Mouse (Mus musculus): ENCODE measurements at regions not wholly inside any gene's neighbourhood (a gene's known extent, or its start where the extent isn't known, plus 50 kb on each side); places are given as distances from the start of the nearest gene placed in this dataset.
A peak's percentile ranks its signal among the peaks of the same experiment; 100 is the strongest.

DNA sequence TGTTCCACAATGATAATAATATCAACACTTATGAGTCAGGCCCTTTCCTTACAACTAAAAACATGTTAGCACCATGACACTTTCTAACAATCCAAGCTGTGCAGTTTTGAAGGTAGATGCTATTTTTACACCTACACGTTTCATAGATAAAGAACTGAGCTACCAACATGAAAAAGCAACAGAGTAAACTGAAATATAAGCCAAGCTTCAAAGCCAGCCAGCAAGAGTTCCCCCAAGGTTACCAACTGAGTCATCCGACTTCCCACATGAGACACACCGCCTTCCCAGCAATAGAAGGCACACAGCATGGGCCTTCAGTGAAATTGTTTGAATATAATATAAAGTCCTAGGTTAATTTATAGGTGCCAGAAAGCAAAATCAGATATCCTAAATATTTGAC lies 222.1 kb downstream of the Pla2g4a start:
- Histone ChIP-seq H3K4me1 (ENCODE audit: control insufficient read depth, insufficient read depth) (no peaks in the 10 kb centered on the region), H3K9me3 (replicated peaks; ENCODE audit: control insufficient read depth, low read length) (no peaks in the 10 kb centered on the region), H3K9ac (replicated peaks; ENCODE audit: low read depth, low read length) (no peak overlapping the region), H3K4me2 (ENCODE audit: low read depth, low read length) (no peak overlapping the region), H3K27me3 (ENCODE audit: control insufficient read depth, insufficient read depth, low read length) (no peaks in the 10 kb centered on the region), H3K36me3 (replicated peaks; ENCODE audit: control insufficient read depth, insufficient read depth, low read length) (no peaks in the 10 kb centered on the region), H3K27ac (ENCODE audit: low read depth) (no peak overlapping the region), H3K4me3 (ENCODE audit: low read depth, low read length) (no peak overlapping the region)
- no peak for TF ChIP-seq CTCF (IDR thresholded peaks at IDR 0.05; ENCODE audit: low read depth)
- no peak for TF ChIP-seq EP300 (IDR thresholded peaks at IDR 0.05; ENCODE audit: low read depth)
- DNase-seq (ENCODE audit: low spot score) (no peak), ATAC-seq (ENCODE audit: insufficient read depth, low read depth) (no peak)
- 55% methylated on average over 3 of the region's 3 CpGs for WGBS

- 76% methylated on average over 2 of the region's 2 CpGs for WGBS
- H3K9me3 ChIP-seq (replicated peaks; ENCODE audit: control insufficient read depth, low read length), result no peaks in the 10 kb centered on the region
- H3K4me2 ChIP-seq (ENCODE audit: low read depth, low read length), result no peak overlapping the region
- H3K27me3 ChIP-seq (ENCODE audit: control insufficient read depth, insufficient read depth, low read length), result no peaks in the 10 kb centered on the region
- DNase-seq (ENCODE audit: low spot score) (no peak), ATAC-seq (ENCODE audit: insufficient read depth, low read depth) (no peak)
- TF ChIP-seq EP300 (IDR thresholded peaks at IDR 0.05; ENCODE audit: low read depth) (no peak), CTCF (IDR thresholded peaks at IDR 0.05; ENCODE audit: low read depth) (no peak)
- no peak overlapping the region for H3K9ac ChIP-seq (replicated peaks; ENCODE audit: low read depth, low read length)
- no peak overlapping the region for H3K27ac ChIP-seq (ENCODE audit: low read depth)
- H3K4me3 ChIP-seq (ENCODE audit: low read depth, low read length), result no peak overlapping the region
- no peaks in the 10 kb centered on the region for H3K4me1 ChIP-seq (ENCODE audit: control insufficient read depth, insufficient read depth)
- H3K36me3 ChIP-seq (replicated peaks; ENCODE audit: control insufficient read depth, insufficient read depth, low read length), result no peaks in the 10 kb centered on the region
These were observed 226.8 kb downstream of the Pla2g4a start for GRCm38 (mm10) chr1:149734241-149734640.

DNA sequence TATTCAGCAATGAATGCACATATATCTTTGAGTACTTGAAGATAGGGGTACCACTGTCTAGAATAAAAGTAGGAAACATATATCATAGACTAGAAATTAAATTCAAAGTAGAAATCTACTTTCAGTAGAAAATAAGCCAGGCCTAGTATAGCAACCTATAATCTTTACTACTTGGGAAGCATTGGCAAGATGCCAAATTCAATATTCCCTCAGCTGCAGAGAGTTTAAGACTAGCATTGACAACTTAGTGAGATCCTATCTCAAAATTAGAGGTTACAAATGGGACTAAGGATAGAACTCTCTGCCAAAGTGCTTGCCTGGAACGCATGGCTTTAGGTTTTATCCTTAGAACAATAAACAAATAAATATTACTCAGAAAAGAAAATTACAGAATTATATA lies 245.9 kb downstream of the Pla2g4a start:
- no peaks in the 10 kb centered on the region for H3K9me3 ChIP-seq (replicated peaks; ENCODE audit: control insufficient read depth, low read length)
- no peak overlapping the region for H3K4me3 ChIP-seq (ENCODE audit: low read depth, low read length)
- TF ChIP-seq CTCF (IDR thresholded peaks at IDR 0.05; ENCODE audit: low read depth) (no peak), EP300 (IDR thresholded peaks at IDR 0.05; ENCODE audit: low read depth) (no peak)
- DNase-seq (ENCODE audit: low spot score) (no peak), ATAC-seq (ENCODE audit: insufficient read depth, low read depth) (no peak)
- H3K4me2 ChIP-seq (ENCODE audit: low read depth, low read length), result no peak overlapping the region
- H3K9ac ChIP-seq (replicated peaks; ENCODE audit: low read depth, low read length), result no peak overlapping the region
- no peaks in the 10 kb centered on the region for H3K4me1 ChIP-seq (ENCODE audit: control insufficient read depth, insufficient read depth)
- H3K27ac ChIP-seq (ENCODE audit: low read depth), result no peak overlapping the region
- H3K27me3 ChIP-seq (ENCODE audit: control insufficient read depth, insufficient read depth, low read length), result no peaks in the 10 kb centered on the region
- WGBS, result 63% methylated on average over 1 of the region's 1 CpGs
- no peaks in the 10 kb centered on the region for H3K36me3 ChIP-seq (replicated peaks; ENCODE audit: control insufficient read depth, insufficient read depth, low read length)

DNA sequence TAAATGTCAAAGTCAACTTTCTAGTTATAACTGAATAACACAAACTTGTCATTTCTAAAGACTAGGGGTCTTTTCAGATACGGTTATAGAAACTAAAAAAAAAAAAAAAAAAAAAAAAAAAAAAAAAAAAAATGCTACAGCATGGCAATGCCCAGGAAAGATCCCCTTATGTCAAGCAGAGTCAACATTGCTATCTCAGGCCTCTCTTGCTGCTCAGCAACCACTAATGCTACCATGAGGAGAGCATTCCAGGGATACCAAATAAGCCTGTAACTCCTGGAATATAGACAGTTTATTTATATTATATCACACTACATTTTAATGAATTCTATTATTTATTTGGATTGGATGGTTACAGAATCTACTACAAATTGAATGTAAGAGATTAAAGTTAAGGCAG lies 248.8 kb downstream of the Pla2g4a start:
- Histone ChIP-seq H3K4me3 (ENCODE audit: low read depth, low read length) (no peak overlapping the region), H3K9me3 (replicated peaks; ENCODE audit: control insufficient read depth, low read length) (no peaks in the 10 kb centered on the region), H3K36me3 (replicated peaks; ENCODE audit: control insufficient read depth, insufficient read depth, low read length) (no peaks in the 10 kb centered on the region), H3K27me3 (ENCODE audit: control insufficient read depth, insufficient read depth, low read length) (no peaks in the 10 kb centered on the region), H3K4me1 (ENCODE audit: control insufficient read depth, insufficient read depth) (no peaks in the 10 kb centered on the region), H3K4me2 (ENCODE audit: low read depth, low read length) (no peak overlapping the region), H3K27ac (ENCODE audit: low read depth) (no peak overlapping the region), H3K9ac (replicated peaks; ENCODE audit: low read depth, low read length) (no peak overlapping the region)
- ATAC-seq (ENCODE audit: insufficient read depth, low read depth) (no peak), DNase-seq (ENCODE audit: low spot score) (peak; percentile 12)
- 18% methylated on average over 1 of the region's 1 CpGs for WGBS
- TF ChIP-seq EP300 (IDR thresholded peaks at IDR 0.05; ENCODE audit: low read depth), result no peak
- no peak for TF ChIP-seq CTCF (IDR thresholded peaks at IDR 0.05; ENCODE audit: low read depth)

- no peaks in the 10 kb centered on the region for H3K27me3 ChIP-seq (ENCODE audit: control insufficient read depth, insufficient read depth, low read length)
- TF ChIP-seq CTCF (IDR thresholded peaks at IDR 0.05; ENCODE audit: low read depth) (no peak), EP300 (IDR thresholded peaks at IDR 0.05; ENCODE audit: low read depth) (no peak)
These were observed 255.9 kb downstream of the Pla2g4a start for GRCm38 (mm10) chr1:149705223-149705622.

DNA sequence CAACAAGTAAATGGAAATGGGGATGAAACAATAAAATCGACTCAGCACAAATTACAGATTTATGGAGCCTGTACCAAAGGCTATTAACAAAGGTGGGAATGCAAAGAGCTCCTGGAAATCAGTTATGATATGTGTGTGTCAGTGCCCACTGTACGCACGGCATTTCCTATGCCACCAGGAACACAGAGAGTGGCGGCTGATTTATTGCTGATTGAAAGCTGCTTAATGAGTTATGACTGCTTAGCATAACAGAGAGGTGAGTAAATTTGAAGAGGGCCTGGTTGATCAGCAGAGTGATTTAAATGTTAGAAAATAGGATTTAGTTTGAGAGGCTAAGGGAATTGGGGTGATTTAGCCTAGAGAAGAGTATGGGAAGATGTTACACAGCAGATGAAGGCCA lies 261.7 kb downstream of the Pla2g4a start:
- DNase-seq (ENCODE audit: low spot score) (no peak), ATAC-seq (ENCODE audit: insufficient read depth, low read depth) (no peak)
- no peaks in the 10 kb centered on the region for H3K4me1 ChIP-seq (ENCODE audit: control insufficient read depth, insufficient read depth)
- TF ChIP-seq EP300 (IDR thresholded peaks at IDR 0.05; ENCODE audit: low read depth), result no peak
- H3K9me3 ChIP-seq (replicated peaks; ENCODE audit: control insufficient read depth, low read length), result no peaks in the 10 kb centered on the region
- H3K4me3 ChIP-seq (ENCODE audit: low read depth, low read length), result no peak overlapping the region
- no peak overlapping the region for H3K9ac ChIP-seq (replicated peaks; ENCODE audit: low read depth, low read length)
- no peak overlapping the region for H3K27ac ChIP-seq (ENCODE audit: low read depth)
- no peak overlapping the region for H3K4me2 ChIP-seq (ENCODE audit: low read depth, low read length)
- 80% methylated on average over 4 of the region's 4 CpGs for WGBS
- no peaks in the 10 kb centered on the region for H3K36me3 ChIP-seq (replicated peaks; ENCODE audit: control insufficient read depth, insufficient read depth, low read length)
- H3K27me3 ChIP-seq (ENCODE audit: control insufficient read depth, insufficient read depth, low read length), result no peaks in the 10 kb centered on the region

More at GRCm38 (mm10) chr1:149705223-149705622, 255.9 kb downstream of the Pla2g4a start:
- ATAC-seq (ENCODE audit: insufficient read depth, low read depth) (no peak), DNase-seq (ENCODE audit: low spot score) (no peak)
- H3K4me3 ChIP-seq (ENCODE audit: low read depth, low read length), result no peak overlapping the region
- H3K4me1 ChIP-seq (ENCODE audit: control insufficient read depth, insufficient read depth), result no peaks in the 10 kb centered on the region
- H3K9me3 ChIP-seq (replicated peaks; ENCODE audit: control insufficient read depth, low read length), result no peaks in the 10 kb centered on the region
- no peak overlapping the region for H3K27ac ChIP-seq (ENCODE audit: low read depth)
- no peak overlapping the region for H3K9ac ChIP-seq (replicated peaks; ENCODE audit: low read depth, low read length)
- WGBS, result 68% methylated on average over 1 of the region's 1 CpGs
- H3K4me2 ChIP-seq (ENCODE audit: low read depth, low read length), result no peak overlapping the region
- no peaks in the 10 kb centered on the region for H3K36me3 ChIP-seq (replicated peaks; ENCODE audit: control insufficient read depth, insufficient read depth, low read length)

Measured in heart, postnatal 0 days (tissue).